Mouse (Mus musculus) splenic B cell, adult 2 months (primary cell): ENCODE data around the gene Adam22.
"Not testable (repeated sequence)": the region's sequence is repeated elsewhere in the genome, so short reads cannot be mapped to it uniquely, and the experiment has no call there.

Experiments used
- DNase-seq: peaks from one replicate; pipeline ENCODE4 v3.0.0-alpha.2; 2011; ENCODE audit warnings: low read depth, low spot score
- H3K27me3 ChIP-seq: 2 replicates; pipeline ENCODE4 v1.6.1; 2012; ENCODE audit warnings: mild to moderate bottlenecking, low read length, moderate library complexity, mixed read lengths; ENCODE audit not compliant: control insufficient read depth, poor library complexity, insufficient read depth, severe bottlenecking
- H3K36me3 ChIP-seq: 2 replicates; pipeline ENCODE4 v1.6.1; 2012; ENCODE audit warnings: mild to moderate bottlenecking, low read length, moderate library complexity, mixed read lengths; ENCODE audit not compliant: control insufficient read depth, poor library complexity, insufficient read depth, severe bottlenecking

The Adam22 gene

GRCm38 (mm10) chr5:8082800-8083509 lies 285.0 kb downstream of the Adam22 start:
- Histone ChIP-seq H3K27me3 (no peaks in the 10 kb centered on the region), H3K36me3 (no peaks in the 10 kb centered on the region)
- DNase-seq, result no peak

GRCm38 (mm10) chr5:8077481-8077880 lies 290.5 kb downstream of the Adam22 start:
- H3K36me3 ChIP-seq, result peaks cover 3% of the 10 kb centered on the region; the same call in 1 of the 2 replicates
- DNase-seq, result no peak
- no peaks in the 10 kb centered on the region for H3K27me3 ChIP-seq

DNA sequence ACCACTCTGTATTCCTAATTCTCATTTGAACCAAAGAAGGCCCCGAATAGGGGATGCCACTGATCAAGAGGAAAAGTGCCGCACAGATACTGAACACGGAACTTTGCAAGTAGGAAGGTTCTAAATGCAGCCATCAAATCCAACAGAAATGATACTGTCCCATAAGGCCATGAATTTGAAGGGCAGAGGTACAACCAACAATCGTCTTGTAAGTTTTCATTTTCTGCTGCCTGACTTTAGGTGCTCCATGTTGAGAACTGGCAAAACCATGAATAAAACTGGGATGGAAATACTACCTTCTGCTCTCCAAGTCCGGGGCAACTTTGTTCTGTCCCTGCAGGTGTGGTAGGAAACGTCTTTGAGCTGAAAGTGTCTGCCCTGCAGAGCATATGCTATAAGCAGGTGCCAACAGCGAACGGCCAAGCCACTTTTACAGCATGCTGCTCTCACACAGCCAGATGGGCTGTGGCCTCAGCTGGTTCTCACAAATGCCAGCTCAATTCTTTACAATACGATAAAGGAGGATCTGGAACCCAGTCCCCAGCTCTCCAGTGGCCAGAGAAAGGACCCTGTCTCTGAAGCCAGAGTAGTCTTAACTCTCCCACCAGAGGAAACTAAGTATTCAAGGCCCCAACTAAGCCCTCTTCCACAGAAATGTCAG lies 293.9 kb downstream of the Adam22 start:
- H3K27me3 ChIP-seq, result no peaks in the 10 kb centered on the region
- no peak for DNase-seq
- H3K36me3 ChIP-seq, result peaks cover 3% of the 10 kb centered on the region; the same call in 1 of the 2 replicates

DNA sequence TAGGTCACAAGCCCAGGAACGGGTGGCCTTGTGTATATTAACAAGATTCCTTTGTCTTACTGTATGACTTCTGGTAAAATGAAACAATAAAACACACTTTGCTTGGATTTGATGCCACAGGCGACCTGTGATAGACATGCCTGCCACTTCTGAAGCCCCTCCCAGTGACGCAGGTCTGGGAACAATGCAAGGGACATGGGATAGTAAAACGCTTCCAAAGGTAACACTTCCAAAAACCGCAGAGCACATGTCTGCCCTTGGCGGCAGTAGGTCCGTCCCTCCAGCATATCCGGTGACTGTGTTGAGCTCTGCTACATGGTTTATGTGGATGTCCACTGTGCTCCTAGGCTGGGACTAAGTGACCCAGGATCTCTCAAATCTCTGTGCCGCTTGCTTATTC lies 294.6 kb downstream of the Adam22 start:
- DNase-seq, result no peak
- H3K36me3 ChIP-seq, result peaks cover 3% of the 10 kb centered on the region; the same call in 1 of the 2 replicates

DNA sequence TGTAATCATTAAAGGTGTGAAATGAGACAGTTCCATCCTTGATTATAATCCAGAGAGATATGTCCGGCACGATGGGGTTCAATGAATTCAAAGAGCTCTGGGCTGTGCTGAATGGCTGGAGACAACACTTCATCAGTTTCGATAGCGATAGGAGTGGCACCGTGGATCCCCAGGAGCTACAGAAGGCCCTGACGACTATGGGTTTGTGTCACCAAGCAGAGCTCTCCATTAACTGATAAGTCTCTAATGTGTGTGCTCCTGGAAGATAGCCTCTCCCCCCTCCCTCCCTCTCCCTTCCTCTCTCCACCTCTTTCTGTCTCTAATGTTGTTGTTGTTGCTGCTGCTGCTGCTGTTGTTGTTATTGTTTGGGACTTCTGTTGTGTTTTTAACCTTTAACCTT lies 304.8 kb downstream of the Adam22 start:
- DNase-seq, result no peak
- H3K27me3 ChIP-seq, result no peaks in the 10 kb centered on the region
- peaks cover 17% of the 10 kb centered on the region for H3K36me3 ChIP-seq

More for the DNA sequence above, 294.6 kb downstream of the Adam22 start:
- H3K27me3 ChIP-seq, result no peaks in the 10 kb centered on the region

GRCm38 (mm10) chr5:8062469-8062868 lies 305.5 kb downstream of the Adam22 start:
- DNase-seq, result no peak
- no peaks in the 10 kb centered on the region for H3K27me3 ChIP-seq
- H3K36me3 ChIP-seq, result peaks cover 17% of the 10 kb centered on the region

- H3K27me3 ChIP-seq, result no peaks in the 10 kb centered on the region
- H3K36me3 ChIP-seq, result peaks cover 14% of the 10 kb centered on the region
These were observed 309.9 kb downstream of the Adam22 start for GRCm38 (mm10) chr5:8058056-8058455.

GRCm38 (mm10) chr5:8057018-8057323 lies 311.0 kb downstream of the Adam22 start:
- no peaks in the 10 kb centered on the region for H3K27me3 ChIP-seq
- H3K36me3 ChIP-seq, result peaks cover 13% of the 10 kb centered on the region
- peak; percentile 3 for DNase-seq

More at GRCm38 (mm10) chr5:8058056-8058455, 309.9 kb downstream of the Adam22 start:
- DNase-seq, result no peak

GRCm38 (mm10) chr5:8056141-8057017 lies 311.6 kb downstream of the Adam22 start:
- DNase-seq, result peak; percentile 82
- peaks cover 10% of the 10 kb centered on the region for H3K36me3 ChIP-seq
- no peaks in the 10 kb centered on the region for H3K27me3 ChIP-seq

GRCm38 (mm10) chr5:8055721-8056129 lies 312.2 kb downstream of the Adam22 start:
- peak; percentile 63 for DNase-seq
- H3K36me3 ChIP-seq, result peaks cover 10% of the 10 kb centered on the region
- no peaks in the 10 kb centered on the region for H3K27me3 ChIP-seq

DNA sequence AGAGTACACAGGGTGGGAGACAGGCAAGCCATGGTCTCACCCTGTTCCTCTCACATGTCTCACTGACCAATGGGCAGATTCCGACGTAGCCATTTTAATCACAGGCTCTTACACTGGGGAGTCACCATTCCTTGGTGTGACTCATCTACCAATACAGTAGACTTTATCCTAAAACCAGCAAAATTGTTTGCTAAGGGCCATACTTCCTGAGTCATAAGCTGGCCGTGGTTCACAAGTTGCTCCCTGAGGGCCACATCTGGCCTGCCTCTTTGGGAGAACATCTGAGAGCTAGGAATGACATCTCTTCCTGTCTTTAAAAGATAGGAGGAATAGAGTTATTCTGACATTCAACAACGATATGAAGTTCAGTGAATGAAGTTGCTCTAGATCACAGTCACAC lies 314.1 kb downstream of the Adam22 start:
- no peaks in the 10 kb centered on the region for H3K27me3 ChIP-seq
- no peak for DNase-seq
- 0 out of 2 replicates have a peak, but pooled peaks cover 5% of the 10 kb centered on the region for H3K36me3 ChIP-seq

- no peak for DNase-seq
- no peaks in the 10 kb centered on the region for H3K27me3 ChIP-seq
- no peaks in the 10 kb centered on the region for H3K36me3 ChIP-seq
These were observed 322.1 kb downstream of the Adam22 start, which contains the start of gene Sri for GRCm38 (mm10) chr5:8045855-8046254. Gene Sri, plus strand, starts transcription at chr5:8046078.

DNA sequence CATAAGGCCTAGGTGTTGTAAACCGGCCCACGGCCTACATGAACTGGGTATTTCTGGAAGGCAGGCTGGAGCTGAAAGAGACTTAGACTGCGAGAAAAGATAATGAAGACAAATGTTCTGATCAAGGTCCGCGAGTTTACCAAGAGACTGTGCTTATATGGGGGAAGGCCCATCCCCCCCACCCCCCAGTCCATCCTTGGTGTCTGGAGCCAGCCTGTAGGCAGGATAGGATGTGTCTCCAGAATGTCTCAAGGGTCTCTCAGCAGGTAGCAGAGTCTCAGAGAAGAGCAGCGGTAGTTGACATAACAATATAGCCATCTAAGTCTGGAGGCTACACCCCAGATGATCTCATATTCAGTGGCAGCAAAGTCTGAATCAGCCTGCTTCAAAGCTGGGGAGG lies 333.4 kb downstream of the Adam22 start:
- not testable (repeated sequence) for DNase-seq, H3K36me3 ChIP-seq, H3K27me3 ChIP-seq
